Mouse (Mus musculus) kidney, embryonic 16.5 days (tissue): Measurements from ENCODE around the gene Chrna5. TPM values are rescaled to one million over a fixed set of nuclear protein-coding genes. Genes with fewer than 3 reads are reported as not detected.
"Not testable (repeated sequence)": the region's sequence is repeated elsewhere in the genome, so short reads cannot be mapped to it uniquely, and the experiment has no call there.

ENCODE experiments used
- ATAC-seq: fragments of 200-750 bp; cut with Nextera tagmentation; 2 replicates; pipeline ENCODE4 v1.8.0; 2017; ENCODE audit warnings: moderate TSS enrichment; ENCODE audit not compliant: low FRiP score, low TSS enrichment
- H3K27ac ChIP-seq: fragments of 300-500 bp; sonication (generic); 2 replicates; pipeline ENCODE4 v1.5.1; 2014; ENCODE audit warnings: low read length
- H3K27me3 ChIP-seq: fragments of 300-500 bp; sonication (generic); 2 replicates; pipeline ENCODE4 v1.6.1; 2014; ENCODE audit warnings: low read length, control low read depth, mixed read lengths; ENCODE audit not compliant: insufficient read depth
- H3K36me3 ChIP-seq: fragments of 300-500 bp; sonication (generic); 2 replicates; pipeline ENCODE4 v1.6.1; 2014; ENCODE audit warnings: low read length, control low read depth, mixed read lengths; ENCODE audit not compliant: insufficient read depth
- H3K4me1 ChIP-seq: fragments of 300-500 bp; sonication (generic); 2 replicates; pipeline ENCODE4 v1.6.1; 2014; ENCODE audit warnings: low read length, control low read depth, mixed read lengths; ENCODE audit not compliant: insufficient read depth
- H3K4me2 ChIP-seq: fragments of 300-500 bp; sonication (generic); replicated peaks from 2 replicates; pipeline ENCODE4 v1.6.1; 2014; ENCODE audit warnings: low read depth, low read length
- H3K4me3 ChIP-seq: fragments of 300-500 bp; sonication (generic); 2 replicates; pipeline ENCODE4 v1.5.1; 2014; ENCODE audit warnings: mild to moderate bottlenecking, low read length
- H3K9ac ChIP-seq: fragments of 300-500 bp; sonication (generic); replicated peaks from 2 replicates; pipeline ENCODE4 v1.6.1; 2014; ENCODE audit warnings: low read length
- H3K9me3 ChIP-seq: fragments of 300-500 bp; sonication (generic); 2 replicates; pipeline ENCODE4 v1.6.1; 2016; ENCODE audit warnings: low read length, control low read depth
- WGBS: fragments of 180-500 bp; shearing (Covaris S2); extraction: QIAGEN DNeasy Blood & Tissue Kit; methylation state at CpG from one replicate; pipeline ENCODE4 v1.1.7; 2014; 5-methylcytosine and 5-hydroxymethylcytosine counted together
- polyA plus RNA-seq: library from polyadenylated mRNA; unstranded; fragments of >200 nt; fragmentation: Nextera tagmentation; extraction: Ambion mirVana; gene quantifications from 2 replicates; pipeline ENCODE4 v1.2.1, GENCODE M21; 2015

Gene Chrna5
- 0.40 and 0.91 TPM in 2 replicates for polyA plus RNA-seq

GRCm38 (mm10) chr9:54980674-54981073 is at the start of gene Chrna5:
TSS of gene Chrna5 (plus strand) at chr9:54980880.
- no peak for ATAC-seq
- H3K9ac ChIP-seq, result peak within 1 kb of the TSS; percentile 63
- peak within 1 kb of the TSS; percentile 67 for H3K4me3 ChIP-seq
- H3K9me3 ChIP-seq, result no peaks in the 10 kb centered on the region
- WGBS, result 66% methylated on average over 8 of the region's 8 CpGs
- peaks cover 49% of the 10 kb centered on the region for H3K27me3 ChIP-seq
- H3K36me3 ChIP-seq, result no peaks in the 10 kb centered on the region
- peaks cover 13% of the 10 kb centered on the region for H3K4me1 ChIP-seq
- H3K4me2 ChIP-seq, result peak within 1 kb of the TSS; percentile 99
- no peak within 1 kb of the TSS for H3K27ac ChIP-seq

GRCm38 (mm10) chr9:54931765-54932164 is 48.9 kb upstream of the Chrna5 start:
- no peak for ATAC-seq
- no peaks in the 10 kb centered on the region for H3K4me1 ChIP-seq

GRCm38 (mm10) chr9:54932379-54932778 is 48.3 kb upstream of the Chrna5 start:
- no peak overlapping the region for H3K27ac ChIP-seq
- H3K4me3 ChIP-seq, result no peak overlapping the region
- no peak overlapping the region for H3K9ac ChIP-seq
- no peak overlapping the region for H3K4me2 ChIP-seq
- H3K36me3 ChIP-seq, result no peaks in the 10 kb centered on the region
- no peaks in the 10 kb centered on the region for H3K9me3 ChIP-seq
- H3K4me1 ChIP-seq, result no peaks in the 10 kb centered on the region
- WGBS, result 74% methylated on average over 2 of the region's 2 CpGs
- ATAC-seq, result peak; percentile 80; the same call in 1 of the 2 replicates
- no peaks in the 10 kb centered on the region for H3K27me3 ChIP-seq

More at GRCm38 (mm10) chr9:54931765-54932164, 48.9 kb upstream of the Chrna5 start:
- H3K27ac ChIP-seq, result peak overlapping the region; percentile 54; the same call in 1 of the 2 replicates
- no peak overlapping the region for H3K4me2 ChIP-seq
- H3K27me3 ChIP-seq, result no peaks in the 10 kb centered on the region
- no peak overlapping the region for H3K9ac ChIP-seq
- H3K9me3 ChIP-seq, result no peaks in the 10 kb centered on the region
- H3K36me3 ChIP-seq, result no peaks in the 10 kb centered on the region
- 24% methylated on average over 1 of the region's 1 CpGs for WGBS
- no peak overlapping the region for H3K4me3 ChIP-seq

GRCm38 (mm10) chr9:54942071-54942470 is 38.6 kb upstream of the Chrna5 start:
- Histone ChIP-seq H3K4me3 (no peak overlapping the region), H3K27ac (no peak overlapping the region), H3K9ac (no peak overlapping the region), H3K36me3 (no peaks in the 10 kb centered on the region), H3K9me3 (no peaks in the 10 kb centered on the region), H3K4me2 (no peak overlapping the region), H3K27me3 (no peaks in the 10 kb centered on the region), H3K4me1 (no peaks in the 10 kb centered on the region)
- no peak for ATAC-seq
- 93% methylated on average over 4 of the region's 4 CpGs for WGBS

- WGBS, result 75% methylated on average over 2 of the region's 2 CpGs
- H3K4me2 ChIP-seq, result no peak overlapping the region
- H3K9me3 ChIP-seq, result no peaks in the 10 kb centered on the region
- no peak overlapping the region for H3K9ac ChIP-seq
- ATAC-seq, result no peak
- no peaks in the 10 kb centered on the region for H3K27me3 ChIP-seq
- no peaks in the 10 kb centered on the region for H3K36me3 ChIP-seq
- H3K4me1 ChIP-seq, result no peaks in the 10 kb centered on the region
- H3K4me3 ChIP-seq, result no peak overlapping the region
- no peak overlapping the region for H3K27ac ChIP-seq
These were observed 36.2 kb upstream of the Chrna5 start for GRCm38 (mm10) chr9:54944467-54944866.

- H3K9me3 ChIP-seq, result no peaks in the 10 kb centered on the region
- H3K27me3 ChIP-seq, result no peaks in the 10 kb centered on the region
- H3K36me3 ChIP-seq, result no peaks in the 10 kb centered on the region
- H3K4me1 ChIP-seq, result peaks cover under 1% of the 10 kb centered on the region; the same call in 1 of the 2 replicates
- H3K4me2 ChIP-seq, result no peak overlapping the region
- no peak overlapping the region for H3K27ac ChIP-seq
- no peak overlapping the region for H3K4me3 ChIP-seq
- WGBS, result 67% methylated on average over 16 of the region's 16 CpGs
- ATAC-seq, result no peak
- H3K9ac ChIP-seq, result no peak overlapping the region
These were observed 34.4 kb upstream of the Chrna5 start for GRCm38 (mm10) chr9:54946256-54946655.

GRCm38 (mm10) chr9:54949465-54949864 is 31.2 kb upstream of the Chrna5 start:
- H3K4me2 ChIP-seq, result no peak overlapping the region
- no peak overlapping the region for H3K9ac ChIP-seq
- no peaks in the 10 kb centered on the region for H3K9me3 ChIP-seq
- H3K27me3 ChIP-seq, result no peaks in the 10 kb centered on the region
- peaks cover 14% of the 10 kb centered on the region; the same call in 1 of the 2 replicates for H3K36me3 ChIP-seq
- H3K27ac ChIP-seq, result no peak overlapping the region
- H3K4me3 ChIP-seq, result no peak overlapping the region
- no peak for ATAC-seq
- peaks cover 13% of the 10 kb centered on the region for H3K4me1 ChIP-seq

GRCm38 (mm10) chr9:54950162-54950561 is 30.5 kb upstream of the Chrna5 start:
- 53% methylated on average over 8 of the region's 8 CpGs for WGBS
- peak overlapping the region; percentile 46; the same call in 1 of the 2 replicates for H3K27ac ChIP-seq
- peaks cover 13% of the 10 kb centered on the region for H3K4me1 ChIP-seq
- not testable (repeated sequence) for ATAC-seq, H3K27me3 ChIP-seq, H3K9me3 ChIP-seq
- peak overlapping the region; percentile 86 for H3K4me2 ChIP-seq
- peak overlapping the region; percentile 95 for H3K4me3 ChIP-seq
- peaks cover 18% of the 10 kb centered on the region for H3K36me3 ChIP-seq
- H3K9ac ChIP-seq, result peak overlapping the region; percentile 95

GRCm38 (mm10) chr9:54950575-54951321 is 29.9 kb upstream of the Chrna5 start, which contains the start of the genes Psma4 and AY074887:
TSS of gene Psma4 (plus strand) at chr9:54950790.
TSS of gene AY074887 (minus strand) at chr9:54950998.
- Histone ChIP-seq H3K36me3 (peaks cover 24% of the 10 kb centered on the region), H3K4me3 (peak within 1 kb of the TSS; percentile 95), H3K9me3 (no peaks in the 10 kb centered on the region), H3K9ac (peak within 1 kb of the TSS; percentile 95), H3K27ac (peak within 1 kb of the TSS; percentile 96), H3K4me2 (peak within 1 kb of the TSS; percentile 86), H3K27me3 (no peaks in the 10 kb centered on the region), H3K4me1 (peaks cover 13% of the 10 kb centered on the region)
- ATAC-seq, result peak; percentile 100
- under 1% methylated on average over 63 of the region's 65 CpGs for WGBS

GRCm38 (mm10) chr9:54961059-54961458 is 19.6 kb upstream of the Chrna5 start:
- no peak overlapping the region for H3K27ac ChIP-seq
- WGBS, result 94% methylated on average over 4 of the region's 4 CpGs
- H3K36me3 ChIP-seq, result peaks cover 33% of the 10 kb centered on the region
- no peaks in the 10 kb centered on the region for H3K9me3 ChIP-seq
- no peak overlapping the region for H3K4me3 ChIP-seq
- no peak overlapping the region for H3K4me2 ChIP-seq
- no peak for ATAC-seq
- no peak overlapping the region for H3K9ac ChIP-seq
- H3K27me3 ChIP-seq, result no peaks in the 10 kb centered on the region
- no peaks in the 10 kb centered on the region for H3K4me1 ChIP-seq
